Mouse (Mus musculus) R1 (cell line): ENCODE data around the gene Cd209d.

Source experiments
- DNase-seq: peaks from one replicate; pipeline ENCODE4 v3.0.0-alpha.2; 2018; ENCODE audit warnings: low read depth, low spot score

Cd209d gene

GRCm38 (mm10) chr8:3878455-3878854 is at the start of gene Cd209d:
TSS of gene Cd209d (minus strand) at chr8:3878555.
- no peak for DNase-seq

- DNase-seq, result no peak
Observed at GRCm38 (mm10) chr8:3926744-3927143, 48.4 kb upstream of the Cd209d start, which contains the start of gene Cd209b. TSS of gene Cd209b (minus strand) at chr8:3926844.

GRCm38 (mm10) chr8:3876121-3876520 is 2.2 kb downstream of the Cd209d start:
- DNase-seq, result no peak

DNA sequence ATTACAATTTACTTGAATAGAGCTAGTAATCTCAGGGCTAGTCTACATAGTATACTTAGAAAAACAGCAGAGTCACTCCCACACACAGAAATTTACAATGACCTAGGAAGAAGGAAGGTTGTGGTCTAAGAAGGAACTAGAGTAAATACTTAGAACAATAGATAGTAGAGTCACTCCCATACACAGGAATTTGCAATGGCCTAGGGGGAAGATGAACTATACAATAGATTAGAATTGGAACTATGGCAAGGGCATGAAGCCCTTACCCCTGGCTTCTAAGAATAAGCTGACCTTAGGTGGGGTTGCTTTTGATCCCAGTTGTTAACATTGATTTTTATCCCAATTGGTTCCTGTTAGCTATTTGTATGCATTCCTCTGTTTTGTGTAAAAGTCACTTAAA is 15.6 kb downstream of the Cd209d start:
- DNase-seq, result peak; percentile 77

GRCm38 (mm10) chr8:3854209-3854608 is 24.1 kb downstream of the Cd209d start, which contains the start of gene Cd209e:
TSS of gene Cd209e (minus strand) at chr8:3854309.
- no peak for DNase-seq
